Mouse (Mus musculus) 416B (cell line): ENCODE data around the gene Fign.
A peak's percentile ranks its signal among the peaks of the same experiment; 100 is the strongest.

ENCODE experiments used
- DNase-seq: peaks from one replicate; pipeline ENCODE4 v3.0.0; 2011; ENCODE audit warnings: low read depth

Gene Fign

GRCm38 (mm10) chr2:64097937-64098617 is at the start of gene Fign:
Fign (minus strand) TSS chr2:64098038.
- DNase-seq: no peak

GRCm38 (mm10) chr2:64133597-64133996 is 35.8 kb upstream of the Fign start:
- no peak for DNase-seq

GRCm38 (mm10) chr2:64120495-64120894 is 22.7 kb upstream of the Fign start:
- DNase-seq: peak; percentile 1

- DNase-seq: no peak
Measured at GRCm38 (mm10) chr2:64116613-64117012, 18.8 kb upstream of the Fign start.

GRCm38 (mm10) chr2:64111133-64111532 is 13.3 kb upstream of the Fign start:
- DNase-seq: no peak

GRCm38 (mm10) chr2:64109860-64110259 is 12.0 kb upstream of the Fign start:
- DNase-seq: no peak

GRCm38 (mm10) chr2:64108040-64108439 is 10.2 kb upstream of the Fign start:
- no peak for DNase-seq

GRCm38 (mm10) chr2:64098618-64099320 is 931 bp upstream of the Fign start:
- no peak for DNase-seq

GRCm38 (mm10) chr2:64096721-64097411 is 972 bp downstream of the Fign start:
- DNase-seq: no peak

- no peak for DNase-seq
Measured at GRCm38 (mm10) chr2:64096176-64096575, 1.7 kb downstream of the Fign start.

- no peak for DNase-seq
Measured at GRCm38 (mm10) chr2:64095561-64095960, 2.3 kb downstream of the Fign start.

GRCm38 (mm10) chr2:64093087-64093486 is 4.8 kb downstream of the Fign start:
- DNase-seq: no peak

- DNase-seq: no peak
Measured at GRCm38 (mm10) chr2:64083853-64084427, 13.9 kb downstream of the Fign start.

- no peak for DNase-seq
Measured at GRCm38 (mm10) chr2:64079765-64080164, 18.1 kb downstream of the Fign start.

- DNase-seq: no peak
Measured at GRCm38 (mm10) chr2:64078551-64078950, 19.3 kb downstream of the Fign start.

- DNase-seq: no peak
Measured at GRCm38 (mm10) chr2:64077846-64078245, 20.0 kb downstream of the Fign start.

GRCm38 (mm10) chr2:64075873-64076272 is 22.0 kb downstream of the Fign start:
- no peak for DNase-seq

- DNase-seq: no peak
Measured at GRCm38 (mm10) chr2:64074602-64075389, 23.0 kb downstream of the Fign start.

GRCm38 (mm10) chr2:64072158-64072557 is 25.7 kb downstream of the Fign start:
- no peak for DNase-seq

- DNase-seq: no peak
Measured at GRCm38 (mm10) chr2:64069950-64070695, 27.7 kb downstream of the Fign start.

- DNase-seq: no peak
Measured at GRCm38 (mm10) chr2:64065511-64065910, 32.3 kb downstream of the Fign start.
